Mouse (Mus musculus) layer of hippocampus, postnatal 10 days (tissue): ENCODE data around the gene Fam181b. TPM values are rescaled to one million over a fixed set of nuclear protein-coding genes. Genes with fewer than 3 reads are reported as not detected.

Experiments used
- total RNA-seq, 2 experiments: library from RNA; stranded (reverse); gene quantifications; 2 replicates each; pipeline ENCODE4 v1.2.3; 2021

Fam181b gene
- total RNA-seq, 2 experiments from 2014 or later: 21.5 to 24.6 TPM

Other genes with a start within 250 kb of the Fam181b start
- 1 to 10 TPM; 1.8 to 2.0 TPM for gene Ddias, start 205.6 kb upstream of the Fam181b start, total RNA-seq
- 10 to 100 TPM; 15.3 TPM for gene Prcp, start 205.4 kb upstream of the Fam181b start, total RNA-seq